Mouse (Mus musculus) neural tube, embryonic 14.5 days (tissue): Measurements from ENCODE around the gene Pkd2l1. TPM values are rescaled to one million over a fixed set of nuclear protein-coding genes. Genes with fewer than 3 reads are reported as not detected.

Experiments used
- ATAC-seq: fragments of 200-750 bp; cut with Nextera tagmentation; 2 replicates; pipeline ENCODE4 v1.8.0; 2017; ENCODE audit warnings: low read depth, mild to moderate bottlenecking, moderate TSS enrichment, moderate library complexity
- H3K27ac ChIP-seq: fragments of 300-500 bp; sonication (generic); 2 replicates; pipeline ENCODE4 v1.5.1; 2014; ENCODE audit warnings: low read depth, mild to moderate bottlenecking, control low read depth, low read length, moderate library complexity, mixed read lengths
- H3K27me3 ChIP-seq: fragments of 300-500 bp; sonication (generic); 2 replicates; pipeline ENCODE4 v1.6.1; 2014; ENCODE audit warnings: low read length; ENCODE audit not compliant: control insufficient read depth, insufficient read depth
- H3K36me3 ChIP-seq: fragments of 300-500 bp; sonication (generic); 2 replicates; pipeline ENCODE4 v1.6.1; 2014; ENCODE audit warnings: low read length, mixed read lengths; ENCODE audit not compliant: control insufficient read depth, insufficient read depth
- H3K4me1 ChIP-seq: fragments of 300-500 bp; sonication (generic); 2 replicates; pipeline ENCODE4 v1.6.1; 2014; ENCODE audit warnings: low read length; ENCODE audit not compliant: control insufficient read depth, insufficient read depth
- H3K4me2 ChIP-seq: fragments of 300-500 bp; sonication (generic); 2 replicates; pipeline ENCODE4 v1.6.1; 2014; ENCODE audit warnings: mild to moderate bottlenecking, low read depth, low read length, control low read depth
- H3K4me3 ChIP-seq: fragments of 300-500 bp; sonication (generic); 2 replicates; pipeline ENCODE4 v1.5.1; 2014; ENCODE audit warnings: low read depth, low read length, control low read depth, mixed read lengths
- H3K9ac ChIP-seq: fragments of 300-500 bp; sonication (generic); replicated peaks from 2 replicates; pipeline ENCODE4 v1.6.1; 2014; ENCODE audit warnings: low read depth, mild to moderate bottlenecking, control low read depth, low read length, mixed read lengths
- H3K9me3 ChIP-seq: fragments of 300-500 bp; sonication (generic); 2 replicates; pipeline ENCODE4 v1.6.1; 2016; ENCODE audit warnings: low read length; ENCODE audit not compliant: control insufficient read depth
- WGBS: fragments of 180-500 bp; shearing (Covaris S2); extraction: QIAGEN DNeasy Blood & Tissue Kit; methylation state at CpG from one replicate; pipeline ENCODE4 v1.1.7; 2014; 5-methylcytosine and 5-hydroxymethylcytosine counted together
- polyA plus RNA-seq: library from polyadenylated mRNA; unstranded; fragments of >200 nt; fragmentation: Nextera tagmentation; extraction: Ambion mirVana; gene quantifications from 2 replicates; pipeline ENCODE4 v1.2.1, GENCODE M21; 2014

The Pkd2l1 gene
- polyA plus RNA-seq, 1 experiment from 2014 or later = 4.0 TPM

GRCm38 (mm10) chr19:44180502-44180901, 11.7 kb downstream of the Pkd2l1 start:
- no peak overlapping the region for H3K4me3 ChIP-seq
- H3K9ac ChIP-seq = no peak overlapping the region
- 89% methylated on average over 1 of the region's 1 CpGs for WGBS
- H3K4me2 ChIP-seq = no peak overlapping the region
- H3K9me3 ChIP-seq = no peaks in the 10 kb centered on the region
- no peaks in the 10 kb centered on the region for H3K27me3 ChIP-seq
- H3K27ac ChIP-seq = no peak overlapping the region
- no peaks in the 10 kb centered on the region for H3K4me1 ChIP-seq
- no peak for ATAC-seq
- H3K36me3 ChIP-seq = no peaks in the 10 kb centered on the region

GRCm38 (mm10) chr19:44176741-44177140, 15.5 kb downstream of the Pkd2l1 start:
- no peak overlapping the region for H3K4me2 ChIP-seq
- no peak overlapping the region for H3K27ac ChIP-seq
- no peaks in the 10 kb centered on the region for H3K36me3 ChIP-seq
- H3K9me3 ChIP-seq = no peaks in the 10 kb centered on the region
- no peak overlapping the region for H3K4me3 ChIP-seq
- WGBS = 89% methylated on average over 3 of the region's 3 CpGs
- ATAC-seq = no peak
- H3K4me1 ChIP-seq = no peaks in the 10 kb centered on the region
- H3K27me3 ChIP-seq = no peaks in the 10 kb centered on the region
- no peak overlapping the region for H3K9ac ChIP-seq

GRCm38 (mm10) chr19:44174835-44175234, 17.4 kb downstream of the Pkd2l1 start:
- no peak overlapping the region for H3K9ac ChIP-seq
- H3K9me3 ChIP-seq = no peaks in the 10 kb centered on the region
- H3K4me2 ChIP-seq = no peak overlapping the region
- no peak overlapping the region for H3K4me3 ChIP-seq
- ATAC-seq = no peak
- no peak overlapping the region for H3K27ac ChIP-seq
- no peaks in the 10 kb centered on the region for H3K36me3 ChIP-seq
- WGBS = 71% methylated on average over 8 of the region's 8 CpGs
- H3K27me3 ChIP-seq = no peaks in the 10 kb centered on the region
- no peaks in the 10 kb centered on the region for H3K4me1 ChIP-seq

- Histone ChIP-seq H3K27ac (no peak overlapping the region), H3K4me3 (no peak overlapping the region), H3K9ac (no peak overlapping the region), H3K27me3 (no peaks in the 10 kb centered on the region), H3K9me3 (no peaks in the 10 kb centered on the region), H3K4me1 (no peaks in the 10 kb centered on the region), H3K36me3 (no peaks in the 10 kb centered on the region), H3K4me2 (no peak overlapping the region)
- ATAC-seq = no peak
- WGBS = 18% methylated on average over 3 of the region's 3 CpGs
Measured at GRCm38 (mm10) chr19:44161515-44161914, 30.7 kb downstream of the Pkd2l1 start.

- Histone ChIP-seq H3K4me2 (no peak overlapping the region), H3K27ac (no peak overlapping the region), H3K36me3 (no peaks in the 10 kb centered on the region), H3K9me3 (no peaks in the 10 kb centered on the region), H3K27me3 (no peaks in the 10 kb centered on the region; the same call in 1 of the 2 replicates), H3K4me3 (no peak overlapping the region), H3K9ac (no peak overlapping the region), H3K4me1 (no peaks in the 10 kb centered on the region)
- WGBS = 83% methylated on average over 3 of the region's 3 CpGs
- ATAC-seq = no peak
Measured at GRCm38 (mm10) chr19:44159386-44159785, 32.9 kb downstream of the Pkd2l1 start.

GRCm38 (mm10) chr19:44157005-44157404, 35.2 kb downstream of the Pkd2l1 start:
- ATAC-seq = no peak
- no peak overlapping the region for H3K4me2 ChIP-seq
- WGBS = 93% methylated on average over 10 of the region's 10 CpGs
- no peak overlapping the region for H3K27ac ChIP-seq
- H3K9me3 ChIP-seq = no peaks in the 10 kb centered on the region
- H3K27me3 ChIP-seq = no peaks in the 10 kb centered on the region; the same call in 1 of the 2 replicates
- no peaks in the 10 kb centered on the region for H3K4me1 ChIP-seq
- no peak overlapping the region for H3K9ac ChIP-seq
- no peak overlapping the region for H3K4me3 ChIP-seq
- H3K36me3 ChIP-seq = no peaks in the 10 kb centered on the region

GRCm38 (mm10) chr19:44153781-44154180, 38.5 kb downstream of the Pkd2l1 start:
- no peaks in the 10 kb centered on the region for H3K9me3 ChIP-seq
- no peak overlapping the region for H3K27ac ChIP-seq
- H3K36me3 ChIP-seq = no peaks in the 10 kb centered on the region
- no peak overlapping the region for H3K4me2 ChIP-seq
- no peak for ATAC-seq
- no peak overlapping the region for H3K9ac ChIP-seq
- H3K4me1 ChIP-seq = no peaks in the 10 kb centered on the region
- WGBS = 78% methylated on average over 5 of the region's 5 CpGs
- no peaks in the 10 kb centered on the region; the same call in 1 of the 2 replicates for H3K27me3 ChIP-seq
- no peak overlapping the region for H3K4me3 ChIP-seq

GRCm38 (mm10) chr19:44148991-44149390, 43.3 kb downstream of the Pkd2l1 start:
- H3K27ac ChIP-seq = no peak overlapping the region
- WGBS = 82% methylated on average over 2 of the region's 2 CpGs
- no peak for ATAC-seq

GRCm38 (mm10) chr19:44148345-44148744, 43.9 kb downstream of the Pkd2l1 start:
- 34% methylated on average over 2 of the region's 2 CpGs for WGBS
- Histone ChIP-seq H3K4me1 (peaks cover 7% of the 10 kb centered on the region), H3K4me2 (no peak overlapping the region), H3K27me3 (no peaks in the 10 kb centered on the region), H3K36me3 (peaks cover 4% of the 10 kb centered on the region; the same call in 1 of the 2 replicates), H3K9ac (no peak overlapping the region), H3K27ac (no peak overlapping the region), H3K4me3 (no peak overlapping the region), H3K9me3 (no peaks in the 10 kb centered on the region)
- no peak for ATAC-seq

More at GRCm38 (mm10) chr19:44148991-44149390, 43.3 kb downstream of the Pkd2l1 start:
- Histone ChIP-seq H3K36me3 (0 out of 2 replicates have a peak, but pooled peaks cover under 1% of the 10 kb centered on the region), H3K27me3 (no peaks in the 10 kb centered on the region), H3K9me3 (no peaks in the 10 kb centered on the region), H3K4me2 (no peak overlapping the region), H3K4me3 (no peak overlapping the region), H3K4me1 (peaks cover 7% of the 10 kb centered on the region), H3K9ac (no peak overlapping the region)
